Mouse (Mus musculus): ENCODE results near the gene Gabrr2. TPM values are rescaled to one million over a fixed set of nuclear protein-coding genes. Genes with fewer than 3 reads are reported as not detected.
A peak's percentile ranks its signal among the peaks of the same experiment; 100 is the strongest.

Gabrr2 gene
- polyA plus RNA-seq, 1 experiment = 1.5 TPM

GRCm38 (mm10) chr4:33032045-33032444 lies 30.8 kb upstream of the Gabrr2 start:
- no peak for TF ChIP-seq POLR2A (IDR thresholded peaks at IDR 0.05; ENCODE audit: low read depth, low read length)
- no peak for TF ChIP-seq CTCF (IDR thresholded peaks at IDR 0.05; ENCODE audit: extremely low read depth, insufficient read length, insufficient replicate concordance, low read depth, low read length)
- H3K27ac ChIP-seq (ENCODE audit: insufficient read depth, low read depth, low read length) = peak overlapping the region; percentile 74; the same call in 1 of the 2 replicates
- H3K27me3 ChIP-seq (ENCODE audit: control insufficient read depth, insufficient read depth, low read length) = no peaks in the 10 kb centered on the region
- peak overlapping the region; percentile 86 for H3K4me3 ChIP-seq (ENCODE audit: low read depth, low read length)
- H3K4me1 ChIP-seq (ENCODE audit: control insufficient read depth, insufficient read depth, insufficient read length, low read length) = peaks cover 4% of the 10 kb centered on the region
- WGBS = 14% methylated on average over 4 of the region's 4 CpGs
- H3K36me3 ChIP-seq (ENCODE audit: control insufficient read depth, insufficient read depth, low read length) = peaks cover 7% of the 10 kb centered on the region

GRCm38 (mm10) chr4:33033515-33033914 lies 29.3 kb upstream of the Gabrr2 start:
- Histone ChIP-seq H3K36me3 (ENCODE audit: control insufficient read depth, insufficient read depth, low read length) (peaks cover 13% of the 10 kb centered on the region), H3K27ac (ENCODE audit: insufficient read depth, low read depth, low read length) (no peak overlapping the region), H3K4me1 (ENCODE audit: control insufficient read depth, insufficient read depth, insufficient read length, low read length) (peaks cover 4% of the 10 kb centered on the region), H3K4me3 (ENCODE audit: low read depth, low read length) (no peak overlapping the region), H3K27me3 (ENCODE audit: control insufficient read depth, insufficient read depth, low read length) (no peaks in the 10 kb centered on the region)
- no peak for TF ChIP-seq CTCF (IDR thresholded peaks at IDR 0.05; ENCODE audit: extremely low read depth, insufficient read length, insufficient replicate concordance, low read depth, low read length)
- TF ChIP-seq POLR2A (IDR thresholded peaks at IDR 0.05; ENCODE audit: low read depth, low read length) = no peak
- WGBS = 32% methylated on average over 6 of the region's 6 CpGs

GRCm38 (mm10) chr4:33039826-33040225 lies 23.0 kb upstream of the Gabrr2 start:
- no peak for TF ChIP-seq POLR2A (IDR thresholded peaks at IDR 0.05; ENCODE audit: low read depth, low read length)
- no peak for TF ChIP-seq CTCF (IDR thresholded peaks at IDR 0.05; ENCODE audit: extremely low read depth, insufficient read length, insufficient replicate concordance, low read depth, low read length)
- Histone ChIP-seq H3K4me1 (ENCODE audit: control insufficient read depth, insufficient read depth, insufficient read length, low read length) (no peaks in the 10 kb centered on the region), H3K27ac (ENCODE audit: insufficient read depth, low read depth, low read length) (no peak overlapping the region), H3K4me3 (ENCODE audit: low read depth, low read length) (no peak overlapping the region), H3K27me3 (ENCODE audit: control insufficient read depth, insufficient read depth, low read length) (no peaks in the 10 kb centered on the region), H3K36me3 (ENCODE audit: control insufficient read depth, insufficient read depth, low read length) (peaks cover 60% of the 10 kb centered on the region)
- 77% methylated on average over 4 of the region's 4 CpGs for WGBS

GRCm38 (mm10) chr4:33049601-33050000 lies 13.2 kb upstream of the Gabrr2 start:
- H3K36me3 ChIP-seq (ENCODE audit: control insufficient read depth, insufficient read depth, low read length) = peaks cover 59% of the 10 kb centered on the region
- TF ChIP-seq POLR2A (IDR thresholded peaks at IDR 0.05; ENCODE audit: low read depth, low read length) (no peak), CTCF (IDR thresholded peaks at IDR 0.05; ENCODE audit: extremely low read depth, insufficient read length, insufficient replicate concordance, low read depth, low read length) (no peak)
- no peaks in the 10 kb centered on the region for H3K4me1 ChIP-seq (ENCODE audit: control insufficient read depth, insufficient read depth, insufficient read length, low read length)

DNA sequence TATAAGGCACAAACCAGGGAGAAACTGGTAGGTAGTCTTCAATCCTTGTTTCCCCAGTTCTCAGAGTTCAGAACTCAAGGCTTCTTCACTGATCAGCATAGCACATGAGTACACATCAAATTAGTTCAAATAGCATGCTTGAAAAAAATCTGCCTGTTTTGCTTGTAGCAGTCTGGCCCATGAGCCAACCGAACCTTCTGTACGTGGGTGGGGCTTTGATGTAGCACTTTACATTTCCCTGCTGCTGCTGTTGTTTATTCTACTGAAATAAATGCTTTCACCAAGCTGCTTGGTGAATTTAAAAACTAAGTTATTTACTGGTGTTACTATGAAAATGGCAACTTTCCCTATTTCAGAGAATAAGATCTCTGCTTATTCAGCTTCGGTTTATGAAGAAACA lies 10.7 kb upstream of the Gabrr2 start:
- TF ChIP-seq POLR2A (IDR thresholded peaks at IDR 0.05; ENCODE audit: low read depth, low read length) (no peak), CTCF (IDR thresholded peaks at IDR 0.05; ENCODE audit: extremely low read depth, insufficient read length, insufficient replicate concordance, low read depth, low read length) (no peak)
- no peaks in the 10 kb centered on the region for H3K4me1 ChIP-seq (ENCODE audit: control insufficient read depth, insufficient read depth, insufficient read length, low read length)
- H3K4me3 ChIP-seq (ENCODE audit: low read depth, low read length) = no peak overlapping the region
- H3K27me3 ChIP-seq (ENCODE audit: control insufficient read depth, insufficient read depth, low read length) = no peaks in the 10 kb centered on the region
- peaks cover 39% of the 10 kb centered on the region for H3K36me3 ChIP-seq (ENCODE audit: control insufficient read depth, insufficient read depth, low read length)
- 83% methylated on average over 3 of the region's 3 CpGs for WGBS
- H3K27ac ChIP-seq (ENCODE audit: insufficient read depth, low read depth, low read length) = no peak overlapping the region

More at GRCm38 (mm10) chr4:33049601-33050000, 13.2 kb upstream of the Gabrr2 start:
- no peak overlapping the region for H3K27ac ChIP-seq (ENCODE audit: insufficient read depth, low read depth, low read length)
- WGBS = 94% methylated on average over 11 of the region's 11 CpGs
- H3K4me3 ChIP-seq (ENCODE audit: low read depth, low read length) = no peak overlapping the region
- H3K27me3 ChIP-seq (ENCODE audit: control insufficient read depth, insufficient read depth, low read length) = no peaks in the 10 kb centered on the region

- H3K27me3 ChIP-seq (ENCODE audit: control insufficient read depth, insufficient read depth, low read length) = no peaks in the 10 kb centered on the region
- H3K4me1 ChIP-seq (ENCODE audit: control insufficient read depth, insufficient read depth, insufficient read length, low read length) = no peaks in the 10 kb centered on the region
- no peak overlapping the region for H3K27ac ChIP-seq (ENCODE audit: insufficient read depth, low read depth, low read length)
- 86% methylated on average over 5 of the region's 5 CpGs for WGBS
- TF ChIP-seq CTCF (IDR thresholded peaks at IDR 0.05; ENCODE audit: extremely low read depth, insufficient read length, insufficient replicate concordance, low read depth, low read length) (no peak), POLR2A (IDR thresholded peaks at IDR 0.05; ENCODE audit: low read depth, low read length) (no peak)
- H3K36me3 ChIP-seq (ENCODE audit: control insufficient read depth, insufficient read depth, low read length) = peaks cover 39% of the 10 kb centered on the region
- no peak overlapping the region for H3K4me3 ChIP-seq (ENCODE audit: low read depth, low read length)
Observed at GRCm38 (mm10) chr4:33052650-33053049, 10.1 kb upstream of the Gabrr2 start.

DNA sequence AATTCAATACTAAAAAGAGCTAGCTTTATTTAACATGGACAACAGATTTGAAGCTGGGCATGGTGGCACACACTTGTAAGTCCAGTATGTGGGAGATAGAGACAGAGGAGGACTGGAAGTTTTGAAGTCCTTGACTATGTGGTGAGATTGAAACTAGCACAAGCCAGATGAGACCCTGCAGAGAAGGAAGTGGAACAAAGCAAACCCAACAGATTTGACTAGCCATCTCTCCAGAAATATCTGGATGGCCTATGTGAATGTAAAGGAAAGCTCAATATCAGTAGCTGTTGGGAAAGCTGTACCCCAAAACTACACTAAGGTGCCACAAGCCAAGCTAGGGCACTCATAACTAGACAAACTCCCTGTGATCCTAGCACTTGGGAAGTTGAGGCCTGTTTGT lies 8.4 kb upstream of the Gabrr2 start:
- Histone ChIP-seq H3K27me3 (ENCODE audit: control insufficient read depth, insufficient read depth, low read length) (no peaks in the 10 kb centered on the region), H3K27ac (ENCODE audit: insufficient read depth, low read depth, low read length) (no peak overlapping the region), H3K36me3 (ENCODE audit: control insufficient read depth, insufficient read depth, low read length) (peaks cover 25% of the 10 kb centered on the region), H3K4me1 (ENCODE audit: control insufficient read depth, insufficient read depth, insufficient read length, low read length) (no peaks in the 10 kb centered on the region), H3K4me3 (ENCODE audit: low read depth, low read length) (no peak overlapping the region)
- no peak for TF ChIP-seq POLR2A (IDR thresholded peaks at IDR 0.05; ENCODE audit: low read depth, low read length)
- no peak for TF ChIP-seq CTCF (IDR thresholded peaks at IDR 0.05; ENCODE audit: extremely low read depth, insufficient read length, insufficient replicate concordance, low read depth, low read length)
